Mouse (Mus musculus): Measurements from ENCODE around the gene Igf1r. TPM values are rescaled to one million over a fixed set of nuclear protein-coding genes. Genes with fewer than 3 reads are reported as not detected.

Gene Igf1r
- polyA plus RNA-seq, 1 experiment from 2014 or later, result 23.2 TPM

DNA sequence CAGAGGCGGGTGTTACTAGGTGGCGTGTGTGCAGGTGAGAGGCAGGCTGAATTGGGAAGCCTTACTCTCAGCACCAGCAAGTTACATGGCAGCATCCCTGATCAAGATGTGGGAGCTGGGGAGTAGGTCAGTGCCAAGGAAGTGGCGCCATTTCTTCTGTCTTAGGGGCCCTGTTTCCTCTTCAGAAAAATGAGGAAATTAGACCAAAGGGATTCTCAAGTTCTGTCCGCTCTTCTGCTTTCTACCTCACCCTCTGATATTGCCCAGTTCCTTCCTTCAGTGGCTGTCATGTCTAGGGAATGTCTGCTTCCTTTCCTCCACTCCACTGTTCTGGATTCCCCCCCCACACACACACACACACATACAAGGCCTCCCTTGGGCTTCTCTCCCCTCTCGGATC is 48.6 kb downstream of the Igf1r start:
- Histone ChIP-seq H3K9me3 (ENCODE audit: control insufficient read depth, low read depth, low read length) (no peaks in the 10 kb centered on the region), H3K27me3 (ENCODE audit: control insufficient read depth, insufficient read depth, low read length) (no peaks in the 10 kb centered on the region), H3K4me2 (replicated peaks; ENCODE audit: low read depth, low read length) (no peak overlapping the region), H3K4me1 (ENCODE audit: control insufficient read depth, insufficient read depth, low read length) (peaks cover 12% of the 10 kb centered on the region), H3K36me3 (ENCODE audit: control insufficient read depth, insufficient read depth, low read length) (peaks cover 8% of the 10 kb centered on the region; the same call in 1 of the 2 replicates), H3K27ac (ENCODE audit: low read length) (no peak overlapping the region), H3K4me3 (ENCODE audit: low read depth, low read length) (no peak overlapping the region), H3K9ac (replicated peaks; ENCODE audit: low read depth, low read length) (no peak overlapping the region)
- WGBS, result 79% methylated on average over 5 of the region's 5 CpGs
- ATAC-seq (ENCODE audit: insufficient number of reproducible peaks, insufficient read depth, low FRiP score, low read depth), result no peak

DNA sequence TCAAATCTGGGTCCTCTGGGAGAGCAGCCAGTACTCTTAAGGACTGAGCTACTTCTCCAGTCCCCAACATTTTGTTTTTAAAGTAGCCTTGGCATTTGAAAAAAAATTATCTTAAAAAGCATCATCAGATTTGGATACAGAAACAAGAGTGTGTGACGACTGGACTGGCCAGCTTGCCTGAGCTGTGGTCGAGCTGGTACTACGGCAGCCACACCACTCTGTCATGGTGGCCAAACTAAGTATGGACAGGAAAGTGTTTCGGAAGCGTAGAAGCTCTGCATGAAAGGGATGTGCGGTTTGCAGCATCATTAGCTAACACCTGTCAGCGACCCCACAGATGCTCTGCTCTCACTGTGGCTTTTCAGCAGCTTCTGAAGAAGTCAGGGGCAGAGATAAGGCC is 53.4 kb downstream of the Igf1r start:
- no peak overlapping the region for H3K4me2 ChIP-seq (replicated peaks; ENCODE audit: low read depth, low read length)
- H3K4me3 ChIP-seq (ENCODE audit: low read depth, low read length), result no peak overlapping the region
- H3K36me3 ChIP-seq (ENCODE audit: control insufficient read depth, insufficient read depth, low read length), result peaks cover 8% of the 10 kb centered on the region; the same call in 1 of the 2 replicates
- H3K27ac ChIP-seq (ENCODE audit: low read length), result no peak overlapping the region
- 88% methylated on average over 7 of the region's 7 CpGs for WGBS
- ATAC-seq (ENCODE audit: insufficient number of reproducible peaks, insufficient read depth, low FRiP score, low read depth), result no peak
- H3K27me3 ChIP-seq (ENCODE audit: control insufficient read depth, insufficient read depth, low read length), result no peaks in the 10 kb centered on the region
- H3K4me1 ChIP-seq (ENCODE audit: control insufficient read depth, insufficient read depth, low read length), result 0 out of 2 replicates have a peak, but pooled peaks cover 8% of the 10 kb centered on the region
- H3K9ac ChIP-seq (replicated peaks; ENCODE audit: low read depth, low read length), result no peak overlapping the region
- H3K9me3 ChIP-seq (ENCODE audit: control insufficient read depth, low read depth, low read length), result no peaks in the 10 kb centered on the region

DNA sequence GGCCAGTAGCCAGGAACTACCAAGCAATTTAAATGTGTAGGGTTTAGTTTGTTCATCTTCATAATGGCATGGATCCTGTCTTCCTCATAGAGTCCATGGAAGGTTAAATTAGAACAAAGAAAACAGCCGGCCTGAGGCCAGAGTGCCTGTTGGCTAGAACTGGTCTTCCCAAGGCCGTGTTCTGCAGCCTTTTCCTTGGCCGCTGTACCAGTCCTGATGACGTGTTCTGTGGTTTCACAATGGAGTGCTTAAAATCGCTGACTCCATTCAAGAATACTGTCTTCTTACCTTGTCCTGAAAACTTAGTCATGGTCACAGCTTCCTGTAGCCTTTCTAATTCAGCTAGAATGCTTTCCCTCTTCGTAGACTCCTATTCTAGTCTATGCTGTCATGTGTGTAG is 53.9 kb downstream of the Igf1r start:
- peaks cover 11% of the 10 kb centered on the region; the same call in 1 of the 2 replicates for H3K4me1 ChIP-seq (ENCODE audit: control insufficient read depth, insufficient read depth, low read length)
- no peak for ATAC-seq (ENCODE audit: insufficient number of reproducible peaks, insufficient read depth, low FRiP score, low read depth)
- 83% methylated on average over 6 of the region's 6 CpGs for WGBS
- H3K9me3 ChIP-seq (ENCODE audit: control insufficient read depth, low read depth, low read length), result no peaks in the 10 kb centered on the region
- H3K27me3 ChIP-seq (ENCODE audit: control insufficient read depth, insufficient read depth, low read length), result no peaks in the 10 kb centered on the region
- H3K4me2 ChIP-seq (replicated peaks; ENCODE audit: low read depth, low read length), result no peak overlapping the region
- H3K4me3 ChIP-seq (ENCODE audit: low read depth, low read length), result no peak overlapping the region
- H3K27ac ChIP-seq (ENCODE audit: low read length), result no peak overlapping the region
- no peak overlapping the region for H3K9ac ChIP-seq (replicated peaks; ENCODE audit: low read depth, low read length)
- peaks cover 8% of the 10 kb centered on the region; the same call in 1 of the 2 replicates for H3K36me3 ChIP-seq (ENCODE audit: control insufficient read depth, insufficient read depth, low read length)

GRCm38 (mm10) chr7:68009635-68010034 is 57.0 kb downstream of the Igf1r start:
- 69% methylated on average over 8 of the region's 8 CpGs for WGBS

DNA sequence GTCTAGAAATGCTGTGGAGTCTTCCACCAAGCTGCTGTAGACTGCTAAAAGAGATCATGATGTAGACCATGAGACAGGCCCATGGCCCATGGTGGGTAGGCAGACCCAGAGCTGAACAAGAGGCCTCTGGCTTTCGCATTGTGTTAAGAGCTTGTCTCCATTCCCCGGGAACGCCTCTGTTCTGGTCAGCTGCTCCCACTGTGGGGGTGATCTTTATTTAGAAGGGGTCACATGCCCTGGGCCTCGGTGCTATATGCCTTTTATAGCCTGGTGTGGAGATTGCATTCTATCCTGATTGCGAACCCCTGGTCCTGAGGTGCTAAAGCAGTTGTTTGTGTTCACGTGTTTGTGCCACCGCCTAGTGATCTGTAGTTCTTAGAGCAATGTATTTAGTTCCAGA is 57.5 kb downstream of the Igf1r start:
- no peak overlapping the region for H3K9ac ChIP-seq (replicated peaks; ENCODE audit: low read depth, low read length)
- no peaks in the 10 kb centered on the region for H3K27me3 ChIP-seq (ENCODE audit: control insufficient read depth, insufficient read depth, low read length)
- H3K36me3 ChIP-seq (ENCODE audit: control insufficient read depth, insufficient read depth, low read length), result no peaks in the 10 kb centered on the region; the same call in 1 of the 2 replicates
- no peaks in the 10 kb centered on the region for H3K9me3 ChIP-seq (ENCODE audit: control insufficient read depth, low read depth, low read length)
- 73% methylated on average over 7 of the region's 7 CpGs for WGBS
- no peak overlapping the region for H3K4me3 ChIP-seq (ENCODE audit: low read depth, low read length)
- H3K27ac ChIP-seq (ENCODE audit: low read length), result no peak overlapping the region
- no peak overlapping the region for H3K4me2 ChIP-seq (replicated peaks; ENCODE audit: low read depth, low read length)
- peaks cover 30% of the 10 kb centered on the region for H3K4me1 ChIP-seq (ENCODE audit: control insufficient read depth, insufficient read depth, low read length)
- ATAC-seq (ENCODE audit: insufficient number of reproducible peaks, insufficient read depth, low FRiP score, low read depth), result no peak

More at GRCm38 (mm10) chr7:68009635-68010034, 57.0 kb downstream of the Igf1r start:
- Histone ChIP-seq H3K9me3 (ENCODE audit: control insufficient read depth, low read depth, low read length) (no peaks in the 10 kb centered on the region), H3K4me1 (ENCODE audit: control insufficient read depth, insufficient read depth, low read length) (peaks cover 30% of the 10 kb centered on the region), H3K4me3 (ENCODE audit: low read depth, low read length) (no peak overlapping the region), H3K4me2 (replicated peaks; ENCODE audit: low read depth, low read length) (no peak overlapping the region), H3K9ac (replicated peaks; ENCODE audit: low read depth, low read length) (no peak overlapping the region), H3K27me3 (ENCODE audit: control insufficient read depth, insufficient read depth, low read length) (no peaks in the 10 kb centered on the region), H3K36me3 (ENCODE audit: control insufficient read depth, insufficient read depth, low read length) (no peaks in the 10 kb centered on the region; the same call in 1 of the 2 replicates), H3K27ac (ENCODE audit: low read length) (no peak overlapping the region)
- no peak for ATAC-seq (ENCODE audit: insufficient number of reproducible peaks, insufficient read depth, low FRiP score, low read depth)

- WGBS, result 63% methylated on average over 3 of the region's 3 CpGs
- H3K4me3 ChIP-seq (ENCODE audit: low read depth, low read length), result no peak overlapping the region
- no peak for ATAC-seq (ENCODE audit: insufficient number of reproducible peaks, insufficient read depth, low FRiP score, low read depth)
- no peak overlapping the region for H3K9ac ChIP-seq (replicated peaks; ENCODE audit: low read depth, low read length)
- H3K9me3 ChIP-seq (ENCODE audit: control insufficient read depth, low read depth, low read length), result no peaks in the 10 kb centered on the region
- no peak overlapping the region for H3K27ac ChIP-seq (ENCODE audit: low read length)
- no peak overlapping the region for H3K4me2 ChIP-seq (replicated peaks; ENCODE audit: low read depth, low read length)
- H3K4me1 ChIP-seq (ENCODE audit: control insufficient read depth, insufficient read depth, low read length), result peaks cover 30% of the 10 kb centered on the region
- no peaks in the 10 kb centered on the region for H3K27me3 ChIP-seq (ENCODE audit: control insufficient read depth, insufficient read depth, low read length)
- H3K36me3 ChIP-seq (ENCODE audit: control insufficient read depth, insufficient read depth, low read length), result no peaks in the 10 kb centered on the region; the same call in 1 of the 2 replicates
Measured at GRCm38 (mm10) chr7:68010802-68011201, 58.2 kb downstream of the Igf1r start.

GRCm38 (mm10) chr7:68011385-68012122 is 58.9 kb downstream of the Igf1r start:
- H3K4me3 ChIP-seq (ENCODE audit: low read depth, low read length), result no peak overlapping the region
- no peak overlapping the region for H3K4me2 ChIP-seq (replicated peaks; ENCODE audit: low read depth, low read length)
- no peaks in the 10 kb centered on the region for H3K27me3 ChIP-seq (ENCODE audit: control insufficient read depth, insufficient read depth, low read length)
- no peaks in the 10 kb centered on the region; the same call in 1 of the 2 replicates for H3K36me3 ChIP-seq (ENCODE audit: control insufficient read depth, insufficient read depth, low read length)
- ATAC-seq (ENCODE audit: insufficient number of reproducible peaks, insufficient read depth, low FRiP score, low read depth), result no peak
- peaks cover 30% of the 10 kb centered on the region for H3K4me1 ChIP-seq (ENCODE audit: control insufficient read depth, insufficient read depth, low read length)
- no peak overlapping the region for H3K27ac ChIP-seq (ENCODE audit: low read length)
- no peaks in the 10 kb centered on the region for H3K9me3 ChIP-seq (ENCODE audit: control insufficient read depth, low read depth, low read length)
- WGBS, result 69% methylated on average over 13 of the region's 13 CpGs
- no peak overlapping the region for H3K9ac ChIP-seq (replicated peaks; ENCODE audit: low read depth, low read length)

GRCm38 (mm10) chr7:68012123-68012474 is 59.5 kb downstream of the Igf1r start:
- H3K27me3 ChIP-seq (ENCODE audit: control insufficient read depth, insufficient read depth, low read length), result no peaks in the 10 kb centered on the region
- WGBS, result 34% methylated on average over 6 of the region's 6 CpGs

More at GRCm38 (mm10) chr7:68012123-68012474, 59.5 kb downstream of the Igf1r start:
- peaks cover 30% of the 10 kb centered on the region for H3K4me1 ChIP-seq (ENCODE audit: control insufficient read depth, insufficient read depth, low read length)
- no peak overlapping the region for H3K4me2 ChIP-seq (replicated peaks; ENCODE audit: low read depth, low read length)
- H3K9ac ChIP-seq (replicated peaks; ENCODE audit: low read depth, low read length), result no peak overlapping the region
- ATAC-seq (ENCODE audit: insufficient number of reproducible peaks, insufficient read depth, low FRiP score, low read depth), result no peak
- H3K4me3 ChIP-seq (ENCODE audit: low read depth, low read length), result no peak overlapping the region
- H3K9me3 ChIP-seq (ENCODE audit: control insufficient read depth, low read depth, low read length), result no peaks in the 10 kb centered on the region
- no peak overlapping the region for H3K27ac ChIP-seq (ENCODE audit: low read length)
- H3K36me3 ChIP-seq (ENCODE audit: control insufficient read depth, insufficient read depth, low read length), result no peaks in the 10 kb centered on the region; the same call in 1 of the 2 replicates

Measured in stomach, embryonic 14.5 days (tissue).